Mouse (Mus musculus): ENCODE data around the gene Ntng1.

DNA sequence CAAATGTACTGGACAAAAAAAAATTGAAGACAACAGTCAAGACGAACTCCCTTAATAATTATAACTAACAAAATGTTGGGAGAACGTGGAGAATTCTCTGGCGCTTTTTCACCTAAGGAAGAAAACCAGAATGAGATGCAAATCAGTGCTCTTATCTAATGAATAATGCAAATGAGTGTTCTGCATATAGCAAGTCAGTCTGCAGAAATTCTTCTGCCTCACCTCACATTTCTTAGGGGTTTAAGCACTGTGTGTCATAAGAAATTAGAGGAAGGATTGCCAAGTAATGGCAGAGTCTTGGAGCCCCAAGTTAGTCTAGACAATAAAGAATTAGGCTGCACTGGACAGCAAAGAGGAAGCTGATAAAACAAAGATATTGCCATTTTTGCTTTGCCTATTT is 49.8 kb downstream of the Ntng1 start:
- TF ChIP-seq CTCF (IDR thresholded peaks at IDR 0.05) (no peak), EP300 (IDR thresholded peaks at IDR 0.05) (no peak)
